Mouse (Mus musculus): ENCODE results near the gene Mrpl52. TPM values are rescaled to one million over a fixed set of nuclear protein-coding genes. Genes with fewer than 3 reads are reported as not detected.

Mrpl52 gene
- total RNA-seq, 2 experiments from 2014 or later: 78.6 to 79.2 TPM

DNA sequence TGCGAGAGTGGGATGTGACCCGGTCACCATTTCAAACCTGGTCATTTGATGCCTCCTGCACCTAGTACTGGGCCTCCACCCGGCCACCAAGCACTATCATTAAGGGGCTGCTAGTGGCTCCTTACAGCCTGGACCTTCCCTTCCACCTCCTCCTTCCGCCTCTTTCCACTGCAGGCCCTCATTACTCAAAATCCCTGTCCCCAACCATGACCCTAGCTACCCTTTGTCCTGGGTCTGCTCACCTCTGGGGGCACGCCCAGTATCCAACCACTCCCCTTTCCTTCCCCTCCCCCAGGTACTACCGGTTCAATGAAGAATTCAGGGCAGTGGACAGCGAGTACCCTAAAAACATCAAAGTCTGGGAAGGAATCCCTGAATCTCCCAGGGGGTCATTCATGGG is 12.9 kb downstream of the Mrpl52 start:
- intact Hi-C loops (cut with DNase I): no loop called here
- no peak for DNase-seq (ENCODE audit: extremely low spot score in 1 of 2, low spot score in 2 of 2)
- Histone ChIP-seq H3K4me3 (no peak overlapping the region), H3K27ac (no peak overlapping the region)
- TF ChIP-seq CTCF (IDR thresholded peaks at IDR 0.05): no peak

DNA sequence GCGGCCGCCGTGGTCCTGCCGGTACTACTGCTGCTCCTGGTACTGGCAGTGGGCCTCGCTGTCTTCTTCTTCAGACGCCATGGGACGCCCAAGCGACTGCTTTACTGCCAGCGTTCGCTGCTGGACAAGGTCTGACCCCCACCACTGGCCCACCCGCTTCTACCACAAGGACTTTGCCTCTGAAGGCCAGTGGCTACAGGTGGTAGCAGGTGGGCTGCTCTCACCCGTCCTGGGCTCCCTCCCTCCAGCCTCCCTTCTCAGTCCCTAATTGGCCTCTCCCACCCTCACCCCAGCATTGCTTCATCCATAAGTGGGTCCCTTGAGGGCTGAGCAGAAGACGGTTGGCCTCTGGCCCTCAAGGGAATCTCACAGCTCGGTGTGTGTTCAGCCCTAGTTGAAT is 13.8 kb downstream of the Mrpl52 start:
- TF ChIP-seq CTCF (IDR thresholded peaks at IDR 0.05): no peak
- intact Hi-C loops (cut with DNase I): no loop called here
- no peak for DNase-seq (ENCODE audit: extremely low spot score in 1 of 2, low spot score in 2 of 2)
- no peak overlapping the region for H3K4me3 ChIP-seq
- H3K27ac ChIP-seq: no peak overlapping the region

DNA sequence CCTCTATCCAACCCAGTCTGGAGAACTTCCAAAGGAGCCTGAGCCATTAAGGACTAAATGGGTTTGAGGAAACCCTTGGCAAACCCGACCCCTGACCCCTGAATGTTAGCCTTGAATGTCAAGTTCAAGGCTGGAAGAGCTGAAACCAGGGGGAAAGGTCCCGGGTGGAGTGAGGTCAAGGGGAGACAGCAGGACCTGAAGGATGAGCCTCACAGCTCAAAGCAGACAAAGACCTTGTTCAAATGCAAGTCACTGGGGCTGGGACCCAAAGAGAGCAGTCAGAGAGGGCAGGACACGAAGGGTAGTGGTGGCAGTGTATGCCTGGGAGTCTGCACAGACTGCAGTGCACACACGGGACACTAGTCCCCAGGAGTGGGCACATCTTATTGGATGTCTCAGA is 14.7 kb downstream of the Mrpl52 start:
- no peak for DNase-seq (ENCODE audit: extremely low spot score in 1 of 2, low spot score in 2 of 2)
- Histone ChIP-seq H3K27ac (no peak overlapping the region), H3K4me3 (no peak overlapping the region)
- intact Hi-C loops (cut with DNase I): no loop called here
- TF ChIP-seq CTCF (IDR thresholded peaks at IDR 0.05): no peak

DNA sequence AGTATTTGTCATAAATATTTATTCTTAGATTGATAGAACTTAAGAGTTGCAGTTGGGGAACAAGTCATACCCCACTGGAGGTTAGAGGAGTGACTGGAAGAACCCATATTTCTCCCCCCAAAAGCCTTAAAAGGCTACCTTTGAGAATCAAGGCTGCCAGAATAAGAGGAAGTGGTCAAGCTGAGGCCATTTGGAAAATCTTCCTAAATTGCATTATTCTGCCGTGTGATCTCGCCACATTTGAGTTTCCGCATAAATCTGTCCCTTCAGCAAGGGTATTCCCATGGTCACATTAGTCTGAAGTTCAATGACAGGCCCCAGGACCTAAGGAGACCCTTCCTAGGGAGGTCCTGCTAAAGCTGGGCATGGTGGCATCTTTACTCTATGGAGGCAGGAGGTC is 15.8 kb downstream of the Mrpl52 start:
- no peak for TF ChIP-seq CTCF (IDR thresholded peaks at IDR 0.05)
- intact Hi-C loops (cut with DNase I): no loop called here
- DNase-seq (ENCODE audit: extremely low spot score in 1 of 2, low spot score in 2 of 2): no peak
- Histone ChIP-seq H3K4me3 (no peak overlapping the region), H3K27ac (no peak overlapping the region)

- no peak for TF ChIP-seq CTCF (IDR thresholded peaks at IDR 0.05)
- H3K4me3 ChIP-seq: no peak overlapping the region
- no peak overlapping the region for H3K27ac ChIP-seq
- intact Hi-C loops (cut with DNase I): no loop called here
- no peak for DNase-seq (ENCODE audit: extremely low spot score in 1 of 2, low spot score in 2 of 2)
These were observed 16.5 kb downstream of the Mrpl52 start for GRCm38 (mm10) chr14:54443196-54443595.

DNA sequence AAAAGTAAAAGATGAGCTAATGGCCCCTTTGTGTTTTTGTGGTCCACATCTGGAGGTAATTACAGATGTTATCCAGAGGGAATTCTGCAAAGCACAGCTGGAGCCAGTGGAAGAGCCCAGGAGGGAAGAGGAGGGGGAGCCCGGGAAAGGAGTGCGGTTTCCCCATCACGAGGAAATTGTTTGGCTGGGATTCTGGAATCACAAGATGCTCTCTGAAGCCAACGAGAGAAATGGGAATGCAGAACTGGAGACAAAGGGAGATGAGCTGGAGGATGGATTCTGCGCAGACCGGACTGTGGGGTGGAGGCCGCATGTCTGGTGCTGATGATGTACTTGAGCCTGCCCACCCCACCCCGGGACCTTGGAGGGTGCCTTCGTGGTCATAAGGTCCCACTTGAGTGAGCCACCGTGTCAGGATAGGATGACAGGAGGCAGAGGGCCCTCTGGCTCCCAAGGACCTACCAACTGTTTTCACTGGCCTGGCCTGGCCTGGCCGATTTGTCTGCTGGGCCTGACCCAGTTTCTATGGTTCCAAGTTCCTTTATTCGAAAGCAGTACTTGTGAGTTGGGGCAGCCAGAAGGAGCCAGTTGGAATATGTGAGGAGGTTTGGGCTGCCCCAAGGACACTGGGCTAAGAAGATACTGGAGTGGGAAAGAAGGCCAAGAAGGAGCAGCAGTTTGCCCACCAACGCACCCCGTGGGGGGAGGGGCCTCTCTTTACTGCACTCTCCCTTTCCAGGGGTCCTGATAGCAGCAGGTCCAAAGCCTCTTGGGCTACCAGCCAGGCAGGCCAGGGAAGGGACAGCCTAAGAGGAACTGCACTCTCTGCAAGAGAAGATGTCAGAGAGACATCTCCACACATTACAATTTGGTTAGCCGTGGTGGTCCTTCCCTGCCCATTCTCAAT is 17.3 kb downstream of the Mrpl52 start:
- TF ChIP-seq CTCF (IDR thresholded peaks at IDR 0.05): no peak
- H3K27ac ChIP-seq: no peak overlapping the region
- H3K4me3 ChIP-seq: no peak overlapping the region
- DNase-seq (ENCODE audit: extremely low spot score in 1 of 2, low spot score in 2 of 2): no peak
- intact Hi-C loops (cut with DNase I): no loop called here

DNA sequence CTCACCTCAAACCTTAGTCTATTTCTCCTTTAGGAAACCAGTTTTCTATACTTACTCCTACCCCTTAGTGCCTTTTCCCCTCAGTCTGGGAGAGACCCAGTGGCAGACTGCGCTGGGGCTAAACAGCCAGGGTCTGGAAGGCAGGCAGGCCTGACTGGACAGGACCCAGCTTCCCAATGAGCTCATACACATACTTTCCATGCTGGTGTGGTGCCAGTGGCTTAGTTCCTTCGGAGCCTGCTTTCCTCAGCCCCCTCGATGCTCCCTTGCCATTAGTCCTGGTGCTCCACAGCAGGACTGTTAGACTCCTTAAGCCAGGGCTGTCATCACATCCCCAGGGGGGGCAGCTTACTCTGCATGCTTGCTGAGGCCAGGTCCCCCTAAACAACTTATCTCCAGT is 18.8 kb downstream of the Mrpl52 start:
- TF ChIP-seq CTCF (IDR thresholded peaks at IDR 0.05): no peak
- no peak for DNase-seq (ENCODE audit: extremely low spot score in 1 of 2, low spot score in 2 of 2)
- Histone ChIP-seq H3K4me3 (no peak overlapping the region), H3K27ac (no peak overlapping the region)
- intact Hi-C loops (cut with DNase I): no loop called here

DNA sequence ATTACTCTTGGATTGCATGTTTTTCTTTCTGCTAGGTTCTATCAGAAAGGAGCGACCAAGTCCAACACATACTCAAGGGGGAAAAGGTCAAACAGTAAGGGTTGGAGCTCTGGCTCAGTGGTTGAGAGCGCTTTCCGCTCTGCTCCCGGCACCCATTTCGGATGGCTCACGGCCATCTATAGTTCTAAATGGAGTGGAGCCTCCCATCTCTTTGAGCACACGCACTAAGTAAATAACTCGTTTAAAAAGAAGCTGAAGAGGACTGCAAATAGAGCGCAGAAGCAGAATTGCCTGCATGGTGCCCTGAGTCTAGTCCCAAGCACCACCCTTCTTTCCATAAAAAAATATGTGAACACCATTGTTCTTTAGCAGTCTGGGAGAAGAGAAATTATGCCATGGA is 26.9 kb downstream of the Mrpl52 start:
- no peak for TF ChIP-seq CTCF (IDR thresholded peaks at IDR 0.05)
- no peak overlapping the region for H3K27ac ChIP-seq
- no peak overlapping the region for H3K4me3 ChIP-seq
- intact Hi-C loops (cut with DNase I): no loop called here
- DNase-seq (ENCODE audit: extremely low spot score in 1 of 2, low spot score in 2 of 2): no peak

- no peak overlapping the region for H3K27ac ChIP-seq
- no peak for TF ChIP-seq CTCF (IDR thresholded peaks at IDR 0.05)
- no peak for DNase-seq (ENCODE audit: extremely low spot score in 1 of 2, low spot score in 2 of 2)
- intact Hi-C loops (cut with DNase I): no loop called here
- H3K4me3 ChIP-seq: no peak overlapping the region
These were observed 28.2 kb downstream of the Mrpl52 start for GRCm38 (mm10) chr14:54454669-54455528.

GRCm38 (mm10) chr14:54457907-54458569 is 31.3 kb downstream of the Mrpl52 start:
- H3K27ac ChIP-seq: no peak overlapping the region
- intact Hi-C loops (cut with DNase I): no loop called here
- DNase-seq (ENCODE audit: extremely low spot score in 1 of 2, low spot score in 2 of 2): no peak
- TF ChIP-seq CTCF (IDR thresholded peaks at IDR 0.05): no peak
- H3K4me3 ChIP-seq: no peak overlapping the region

DNA sequence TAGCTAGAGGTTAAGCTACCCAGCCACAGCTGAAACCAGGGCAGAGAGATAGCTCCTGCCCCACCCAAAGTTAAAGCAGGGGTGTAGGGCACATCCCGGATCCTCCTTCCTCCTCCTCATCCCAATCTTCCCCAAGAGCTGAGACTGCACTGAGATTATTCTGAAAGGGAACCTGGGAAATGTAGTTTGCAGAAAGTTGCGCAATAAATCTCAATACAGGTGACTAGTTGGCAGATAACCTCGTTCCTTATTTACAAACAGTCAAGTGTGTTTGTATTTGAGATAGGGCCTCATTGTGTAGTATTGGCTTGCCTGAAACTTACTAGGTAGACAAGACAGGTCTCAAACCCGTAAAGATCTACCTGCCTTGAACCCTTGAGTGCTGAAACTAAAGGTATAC is 35.4 kb downstream of the Mrpl52 start:
- TF ChIP-seq CTCF (IDR thresholded peaks at IDR 0.05): no peak
- intact Hi-C loops (cut with DNase I): no loop called here
- no peak for DNase-seq (ENCODE audit: extremely low spot score in 1 of 2, low spot score in 2 of 2)
- Histone ChIP-seq H3K4me3 (no peak overlapping the region), H3K27ac (no peak overlapping the region)
